Mouse (Mus musculus): Measurements from ENCODE around the gene Smim27.

Gene Smim27

GRCm38 (mm10) chr4:40269430-40270032 is at the start of gene Smim27, which contains the start of gene Topors:
Smim27 (plus strand) TSS chr4:40269579.
Topors (minus strand) TSS chr4:40269850.
- peak; percentile 97 for DNase-seq (ENCODE audit: low spot score in 2 of 2)

GRCm38 (mm10) chr4:40220437-40220836 is 48.9 kb upstream of the Smim27 start:
- DNase-seq (ENCODE audit: low spot score in 2 of 2) = no peak

DNA sequence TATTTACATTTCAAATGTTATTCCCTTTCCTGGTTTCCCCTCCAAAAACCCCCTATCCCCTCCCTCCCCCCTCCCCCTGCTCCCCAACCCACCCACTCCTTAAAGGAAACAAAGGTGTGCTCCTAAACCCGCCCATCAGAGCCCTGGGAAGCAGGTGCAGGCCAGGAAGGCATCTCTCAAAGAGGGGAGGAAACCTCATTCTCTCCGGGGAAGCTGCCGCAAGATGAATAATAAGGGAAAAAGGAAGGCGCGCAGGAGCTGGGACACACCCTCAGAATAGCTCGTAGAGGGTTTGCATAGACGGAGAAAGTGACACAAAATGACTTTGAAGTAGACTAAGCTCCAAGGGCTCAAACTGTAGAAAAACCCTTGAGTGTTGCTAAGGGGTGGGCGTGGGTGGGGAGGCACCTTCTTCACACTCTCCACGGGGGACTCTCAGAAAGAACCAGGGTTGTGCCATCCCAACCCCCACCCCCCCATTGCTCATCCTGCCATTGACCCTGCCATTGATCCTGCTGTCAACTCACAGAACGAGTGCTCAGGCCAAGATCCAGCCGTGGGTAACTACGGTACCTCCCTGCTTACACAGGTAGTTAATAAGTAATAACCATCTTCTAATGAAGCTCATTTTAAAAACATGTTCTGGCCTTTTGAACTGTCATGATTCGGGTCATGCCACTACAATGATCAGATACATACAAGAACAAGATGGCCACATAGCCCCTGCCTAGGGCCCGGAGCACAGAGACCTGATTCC is 48.2 kb upstream of the Smim27 start:
- DNase-seq (ENCODE audit: low spot score in 2 of 2) = no peak

DNA sequence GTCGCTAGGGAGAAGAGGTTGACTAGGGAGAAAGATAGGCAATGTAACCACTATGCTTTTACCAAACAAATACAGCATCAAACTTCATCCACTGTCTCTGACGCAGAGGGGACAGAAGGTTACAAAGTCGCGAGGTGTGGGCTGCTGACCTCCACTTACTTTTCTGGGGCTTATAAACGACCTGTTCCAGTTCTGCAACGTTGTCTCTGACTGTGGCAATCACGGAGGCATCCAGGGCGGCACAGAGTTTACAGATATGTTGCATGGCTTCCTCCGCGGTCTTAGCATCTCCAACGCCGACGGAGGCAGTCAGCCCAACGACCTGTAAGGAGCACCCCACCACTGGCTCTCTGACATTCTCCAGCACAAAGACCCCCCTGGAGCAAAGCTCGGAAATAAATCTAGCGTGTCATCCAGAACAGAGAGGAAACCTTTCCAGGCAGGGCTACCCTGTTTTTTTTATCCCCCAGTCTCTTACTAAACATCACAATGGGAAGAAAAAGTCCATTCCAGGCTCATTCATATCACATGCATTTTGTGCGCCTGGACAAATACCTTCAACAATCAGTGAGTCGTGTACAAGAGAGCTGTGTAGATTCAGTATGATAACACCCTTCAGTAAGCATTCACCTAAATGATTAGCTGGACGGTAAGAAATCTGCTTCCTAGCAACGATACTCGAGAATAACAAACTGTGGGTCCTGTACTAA is 47.3 kb upstream of the Smim27 start:
- DNase-seq (ENCODE audit: low spot score in 2 of 2) = no peak

GRCm38 (mm10) chr4:40226095-40226494 is 43.3 kb upstream of the Smim27 start:
- DNase-seq (ENCODE audit: low spot score in 2 of 2) = no peak

DNA sequence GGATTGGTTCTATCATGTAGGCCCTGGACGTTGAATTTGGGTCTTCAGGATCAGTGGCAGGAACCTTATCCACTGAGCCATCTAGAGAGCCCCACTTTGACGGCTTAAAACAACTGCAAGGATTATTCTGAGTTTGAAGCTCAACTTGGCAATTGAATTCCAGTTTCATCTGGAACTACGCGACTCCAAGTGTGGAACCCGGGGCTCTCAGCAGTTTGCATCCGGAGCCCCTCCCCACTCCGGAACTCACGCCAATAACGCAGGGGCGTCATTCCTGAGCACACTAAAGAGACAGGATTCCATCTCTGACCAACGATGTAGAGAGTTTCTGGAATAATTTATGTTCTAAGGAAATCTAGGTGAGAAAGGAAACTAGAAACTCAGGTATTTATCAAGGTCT is 42.2 kb upstream of the Smim27 start:
- DNase-seq (ENCODE audit: low spot score in 2 of 2) = no peak

DNA sequence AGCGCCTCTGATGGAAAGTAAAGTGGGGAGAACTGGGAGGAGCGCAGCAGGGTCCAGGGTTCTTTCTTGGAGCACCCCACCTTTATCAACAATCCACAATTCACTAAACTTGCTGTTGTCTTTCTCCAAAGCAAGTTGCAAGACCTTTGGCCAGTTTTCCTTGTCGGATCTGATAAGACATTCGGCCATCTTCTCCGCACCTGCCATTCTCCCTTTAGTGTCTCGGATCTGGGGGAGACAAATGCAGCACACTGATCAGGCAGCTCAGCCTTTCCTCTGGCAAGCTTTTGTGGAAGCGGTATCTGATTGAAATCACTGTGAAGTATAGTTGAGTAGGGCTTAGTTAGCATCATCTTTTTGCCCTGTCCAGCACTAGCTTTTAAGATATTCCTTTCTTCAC is 41.5 kb upstream of the Smim27 start:
- no peak for DNase-seq (ENCODE audit: low spot score in 2 of 2)

DNA sequence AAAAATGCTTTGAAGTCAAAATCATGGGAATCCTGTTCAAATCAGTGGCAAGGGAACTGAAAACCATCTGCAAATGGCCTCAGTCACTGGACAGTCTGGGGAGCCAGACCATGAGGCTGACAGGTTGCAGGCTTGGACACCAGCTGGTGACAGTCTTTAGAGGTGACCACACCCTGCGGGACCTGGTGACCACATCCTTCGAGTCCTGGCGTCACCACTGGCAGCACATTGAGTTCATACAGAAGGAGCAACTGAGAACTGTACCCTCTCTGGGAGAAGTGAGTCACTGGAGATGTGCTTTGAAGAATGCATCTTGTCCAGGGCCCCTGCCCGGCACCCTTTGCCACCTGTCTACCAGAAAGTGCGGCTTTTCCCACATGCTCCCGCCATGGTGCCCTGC is 39.7 kb upstream of the Smim27 start:
- DNase-seq (ENCODE audit: low spot score in 2 of 2) = no peak

- no peak for DNase-seq (ENCODE audit: low spot score in 2 of 2)
Observed at GRCm38 (mm10) chr4:40233062-40233664, 36.2 kb upstream of the Smim27 start.

DNA sequence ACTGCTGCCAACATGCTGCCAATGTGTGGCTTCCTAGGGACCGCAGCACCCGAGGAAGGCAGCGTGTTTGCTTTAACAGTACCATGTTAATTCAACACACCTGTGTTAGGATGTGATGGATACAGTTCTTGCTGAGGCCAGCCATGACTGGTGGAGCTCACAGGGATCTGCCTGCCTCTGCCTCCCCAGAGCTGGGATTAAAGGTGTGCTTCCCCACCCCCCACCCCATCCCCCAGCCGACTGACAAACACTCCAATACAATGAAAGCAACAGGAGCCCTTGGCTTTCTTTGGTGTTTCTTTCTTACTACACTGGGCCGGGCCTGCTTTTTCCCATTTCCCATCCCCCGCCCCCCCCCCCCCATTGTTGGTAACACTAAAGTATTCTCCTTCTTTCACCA is 35.1 kb upstream of the Smim27 start:
- no peak for DNase-seq (ENCODE audit: low spot score in 2 of 2)

DNA sequence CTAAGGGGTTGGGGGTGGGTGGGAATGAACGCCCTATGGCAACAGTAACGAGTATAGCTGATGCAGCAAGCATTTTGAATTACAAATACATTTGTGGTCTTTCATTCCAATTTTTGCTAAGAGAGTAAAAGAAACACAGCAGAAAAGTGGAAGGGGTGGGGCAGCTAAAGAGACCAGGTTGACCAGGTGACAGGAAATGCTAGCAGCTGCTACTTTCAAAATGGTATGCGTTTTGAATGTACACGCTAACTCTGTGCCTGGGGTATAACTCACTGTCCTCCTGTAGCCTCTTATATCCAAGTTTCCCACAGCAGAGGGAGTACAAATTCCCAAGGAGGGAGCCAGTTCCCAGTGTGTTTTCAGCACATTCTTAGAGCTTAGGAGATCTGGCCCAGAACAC is 32.5 kb upstream of the Smim27 start:
- no peak for DNase-seq (ENCODE audit: low spot score in 2 of 2)

DNA sequence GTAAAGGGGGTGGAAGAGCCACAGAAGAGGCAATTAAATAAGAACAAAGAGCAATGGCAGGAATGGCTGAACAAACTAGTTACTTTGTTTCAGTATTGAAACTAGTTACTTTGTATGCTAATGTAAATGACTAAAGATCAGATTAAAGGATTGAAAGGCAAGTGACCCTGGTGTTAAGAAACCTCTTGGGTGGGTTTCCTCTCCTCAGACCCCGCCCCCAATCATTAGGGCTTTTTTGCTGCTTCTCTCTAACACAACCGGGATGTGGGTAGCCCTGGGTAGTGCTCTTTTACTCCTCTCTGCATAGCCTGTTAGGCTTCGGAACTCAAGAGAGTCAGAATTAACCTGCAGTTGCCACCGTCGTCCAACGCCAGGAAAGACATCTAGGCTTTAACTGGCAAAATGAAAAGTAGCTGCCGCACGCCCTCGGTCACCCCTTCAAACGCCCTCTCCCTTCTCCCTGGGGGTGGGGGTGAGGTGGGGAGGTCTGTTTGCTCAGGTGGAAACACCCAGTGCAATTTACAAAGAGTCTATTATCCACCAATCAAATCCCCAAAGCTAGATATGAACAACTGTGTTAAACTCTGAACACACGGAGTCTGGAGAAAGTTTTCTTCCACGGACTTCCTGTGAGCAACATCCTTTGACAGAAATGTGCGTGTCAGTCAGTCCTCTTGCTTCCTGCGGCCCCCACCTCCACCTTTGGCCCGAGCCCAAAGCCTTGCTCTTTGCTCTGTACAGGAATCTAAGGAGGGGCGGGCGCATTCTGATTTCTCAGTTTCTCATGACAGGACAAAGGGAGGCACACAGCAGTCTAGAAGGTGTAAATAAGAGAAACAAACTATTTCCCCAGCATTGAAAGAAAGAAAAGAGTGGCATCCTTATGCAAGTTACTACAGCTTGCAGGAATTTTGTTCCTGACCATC is 30.6 kb upstream of the Smim27 start:
- DNase-seq (ENCODE audit: low spot score in 2 of 2) = peak in 1 of 2 experiments; percentile 31

GRCm38 (mm10) chr4:40239409-40240271 is 29.7 kb upstream of the Smim27 start, which contains the start of gene Ddx58:
Ddx58 (minus strand) TSS chr4:40239828.
- DNase-seq (ENCODE audit: low spot score in 2 of 2) = no peak

GRCm38 (mm10) chr4:40240272-40240744 is 29.1 kb upstream of the Smim27 start:
- DNase-seq (ENCODE audit: low spot score in 2 of 2) = no peak

- DNase-seq (ENCODE audit: low spot score in 2 of 2) = no peak
Observed at GRCm38 (mm10) chr4:40241928-40242327, 27.5 kb upstream of the Smim27 start.

DNA sequence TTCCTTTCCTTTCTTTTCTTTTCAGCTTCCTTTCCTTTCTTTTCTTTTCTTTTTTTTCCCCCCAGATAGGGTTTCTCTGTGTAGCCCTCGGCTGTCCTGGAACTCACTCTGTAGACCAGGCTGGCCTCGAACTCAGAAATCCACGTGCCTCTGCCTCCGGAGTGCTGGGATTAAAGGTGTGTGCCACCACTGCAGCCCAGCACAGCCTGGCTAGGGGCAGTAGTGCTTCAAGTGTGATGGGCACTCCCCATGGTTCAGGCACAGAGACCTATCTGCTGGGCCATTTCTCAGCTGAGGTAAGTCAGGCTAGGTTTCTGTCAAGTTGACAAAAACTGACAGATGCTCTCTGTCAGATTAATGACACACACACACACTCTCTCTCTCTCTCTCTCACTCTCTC is 26.4 kb upstream of the Smim27 start:
- no peak for DNase-seq (ENCODE audit: low spot score in 2 of 2)

DNA sequence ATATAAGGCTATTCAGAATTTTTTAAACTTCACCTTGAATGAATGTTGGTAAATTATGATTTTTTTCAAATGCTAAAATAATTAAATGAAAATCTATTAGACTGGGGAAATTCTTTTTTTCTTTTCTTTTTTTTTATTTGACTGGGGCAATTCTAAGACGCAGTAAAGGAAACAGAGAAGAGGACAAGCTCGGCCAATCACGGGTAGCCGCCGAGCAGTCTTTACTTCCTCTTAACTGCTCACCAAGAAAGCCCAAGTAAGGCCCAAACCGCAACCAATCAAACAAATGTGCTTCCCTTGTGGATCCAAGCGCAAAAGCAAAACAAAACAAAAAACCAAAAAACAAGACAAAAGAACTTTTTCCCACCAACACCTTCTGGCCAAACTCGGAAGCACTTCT is 25.3 kb upstream of the Smim27 start:
- no peak for DNase-seq (ENCODE audit: low spot score in 2 of 2)

GRCm38 (mm10) chr4:40250984-40251383 is 18.4 kb upstream of the Smim27 start:
- no peak for DNase-seq (ENCODE audit: low spot score in 2 of 2)

DNA sequence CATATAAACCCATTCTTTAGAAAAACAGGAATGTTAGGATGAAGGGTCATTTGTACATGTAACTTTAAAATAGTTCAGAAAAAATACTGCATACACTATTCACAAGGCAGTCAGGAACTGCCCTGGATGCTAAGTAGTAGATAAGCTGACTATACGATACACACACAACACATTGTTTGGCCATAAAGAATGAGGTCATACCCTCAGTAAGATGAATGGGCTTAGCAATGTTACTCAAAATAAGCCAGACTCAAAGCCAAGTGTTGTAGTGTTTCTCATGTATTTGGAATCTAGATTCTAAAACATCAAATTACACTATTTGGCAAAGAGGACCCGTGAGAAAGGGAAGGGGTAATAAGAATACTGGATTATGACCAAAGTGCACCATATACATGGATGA is 15.6 kb upstream of the Smim27 start:
- no peak for DNase-seq (ENCODE audit: low spot score in 2 of 2)
